11 mouse cellular contexts compared by ENCODE assay signal in the genomic region with DNA sequence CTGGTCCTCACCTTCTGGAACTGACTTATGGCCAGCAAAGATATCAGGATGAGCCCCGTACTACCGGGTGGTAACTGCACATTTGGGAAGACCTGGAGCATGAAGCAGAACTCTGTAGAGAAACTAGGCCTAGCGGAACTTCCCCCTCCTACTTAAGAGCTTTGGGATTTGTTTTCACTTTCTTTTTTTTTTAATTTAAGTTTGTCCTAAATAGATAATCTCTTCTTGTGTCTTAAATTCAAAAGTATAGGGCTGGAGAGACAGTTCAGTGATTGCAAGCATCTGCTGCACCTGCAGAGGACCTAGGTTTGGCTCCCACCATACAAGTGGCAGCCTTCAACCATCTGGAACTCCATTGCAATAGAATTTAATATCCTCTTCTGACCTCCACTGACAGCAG. TPM values are rescaled to one million over a fixed set of nuclear protein-coding genes. Genes with fewer than 3 reads are reported as not detected.
A peak's percentile ranks its signal among the peaks of the same experiment; 100 is the strongest.
DNase-seq lines count a peak whose midpoint lies in the region; ATAC-seq lines count a peak whose summit lies in the region.
"Had no signal": no experiment of that assay in that cellular context is flagged by ENCODE, and none has a peak within 500 bp of the region (broad histone marks: within the 10 kb centered on the region; RNA-seq: fewer than 3 reads in every experiment).

Gene Mecom (minus strand): TSS at position 101 of the 400 bp plus-strand sequence.

- DNase-seq in forebrain, embryonic 10.5 days (ENCODE audit: extremely low spot score, low spot score): no peak
- no peak for DNase-seq in midbrain, embryonic 11.5 days (ENCODE audit: low spot score, missing footprints)
- no peak for DNase-seq in right cerebral cortex, adult 2 months (ENCODE audit: low spot score in 2 of 2)
- DNase-seq: thymus, postnatal 25 days had no signal

- peaks cover 8% of the 10 kb centered on the region; the same call in 1 of the 2 replicates for H3K4me1 ChIP-seq in forebrain, embryonic 10.5 days
- H3K4me1 ChIP-seq in forebrain, embryonic 15.5 days: no peaks in the 10 kb centered on the region
- no peaks in the 10 kb centered on the region for H3K4me1 ChIP-seq in midbrain, embryonic 11.5 days (ENCODE audit: control insufficient read depth, insufficient read depth, low read length)
- H3K4me1 ChIP-seq in midbrain, embryonic 15.5 days: no peaks in the 10 kb centered on the region
- peaks cover 4% of the 10 kb centered on the region; the same call in 1 of the 2 replicates for H3K4me1 ChIP-seq in neural tube, embryonic 15.5 days

- no peak within 1 kb of the TSS for H3K4me3 ChIP-seq in forebrain, embryonic 10.5 days
- H3K4me3 ChIP-seq in forebrain, embryonic 15.5 days: no peak within 1 kb of the TSS
- no peak within 1 kb of the TSS for H3K4me3 ChIP-seq in midbrain, embryonic 11.5 days (ENCODE audit: low read depth, low read length)
- no peak within 1 kb of the TSS for H3K4me3 ChIP-seq in midbrain, embryonic 15.5 days
- no peak within 1 kb of the TSS for H3K4me3 ChIP-seq in neural tube, embryonic 15.5 days (replicated peaks)
- H3K4me3 ChIP-seq: hindbrain, embryonic 15.5 days had no signal

- H3K36me3 ChIP-seq in forebrain, embryonic 10.5 days (replicated peaks): no peaks in the 10 kb centered on the region
- H3K36me3 ChIP-seq in forebrain, embryonic 15.5 days: no peaks in the 10 kb centered on the region
- no peaks in the 10 kb centered on the region for H3K36me3 ChIP-seq in midbrain, embryonic 11.5 days (ENCODE audit: control insufficient read depth, insufficient read depth, low read length)
- H3K36me3 ChIP-seq in midbrain, embryonic 15.5 days (replicated peaks): no peaks in the 10 kb centered on the region
- H3K36me3 ChIP-seq in neural tube, embryonic 15.5 days: no peaks in the 10 kb centered on the region
- H3K36me3 ChIP-seq: hindbrain, embryonic 15.5 days had no signal

- ATAC-seq in forebrain, embryonic 15.5 days (replicated peaks): no peak
- no peak for ATAC-seq in midbrain, embryonic 11.5 days (ENCODE audit: low FRiP score)
- ATAC-seq in midbrain, embryonic 15.5 days (replicated peaks): no peak
- no peak for ATAC-seq in hematopoietic stem cell, adult 5-6 weeks (replicated peaks in 1 of 2; ENCODE audit: insufficient read depth in 1 of 2, low FRiP score in 2 of 2, low TSS enrichment in 1 of 2, low read depth in 1 of 2, poor library complexity in 2 of 2, severe bottlenecking in 2 of 2)
- ATAC-seq in neural tube, embryonic 15.5 days (ENCODE audit: low FRiP score): no peak
- ATAC-seq in activated CD4-positive, CD25-positive, alpha-beta regulatory T cell, adult 4 months: no peak

- H3K9me3 ChIP-seq in forebrain, embryonic 10.5 days: no peaks in the 10 kb centered on the region
- H3K9me3 ChIP-seq in forebrain, embryonic 15.5 days: no peaks in the 10 kb centered on the region
- no peaks in the 10 kb centered on the region for H3K9me3 ChIP-seq in midbrain, embryonic 11.5 days (ENCODE audit: control insufficient read depth, low read length)
- no peaks in the 10 kb centered on the region for H3K9me3 ChIP-seq in midbrain, embryonic 15.5 days
- no peaks in the 10 kb centered on the region for H3K9me3 ChIP-seq in neural tube, embryonic 15.5 days (replicated peaks)
- H3K9me3 ChIP-seq: hindbrain, embryonic 15.5 days had no signal

- H3K4me2 ChIP-seq in forebrain, embryonic 15.5 days (replicated peaks): no peak within 1 kb of the TSS
- H3K4me2 ChIP-seq in midbrain, embryonic 11.5 days: no peak within 1 kb of the TSS
- no peak within 1 kb of the TSS for H3K4me2 ChIP-seq in midbrain, embryonic 15.5 days
- peak within 1 kb of the TSS; percentile 9; the same call in 1 of the 2 replicates for H3K4me2 ChIP-seq in neural tube, embryonic 15.5 days
- H3K4me2 ChIP-seq: hindbrain, embryonic 15.5 days had no signal

- whole genome bisulfite sequencing in forebrain, embryonic 10.5 days: 90% methylated on average over 3 of the region's 3 CpGs
- 93% methylated on average over 3 of the region's 3 CpGs for WGBS in forebrain, embryonic 15.5 days
- WGBS in midbrain, embryonic 11.5 days: 84% methylated on average over 3 of the region's 3 CpGs
- 79% methylated on average over 3 of the region's 3 CpGs for WGBS in midbrain, embryonic 15.5 days
- WGBS in neural tube, embryonic 15.5 days: 83% methylated on average over 3 of the region's 3 CpGs

- no peak within 1 kb of the TSS for H3K27ac ChIP-seq in forebrain, embryonic 10.5 days
- no peak within 1 kb of the TSS for H3K27ac ChIP-seq in forebrain, embryonic 15.5 days (replicated peaks)
- no peak within 1 kb of the TSS for H3K27ac ChIP-seq in midbrain, embryonic 11.5 days (ENCODE audit: low read depth, low read length)
- H3K27ac ChIP-seq in midbrain, embryonic 15.5 days: no peak within 1 kb of the TSS
- H3K27ac ChIP-seq in neural tube, embryonic 15.5 days (replicated peaks): no peak within 1 kb of the TSS
- H3K27ac ChIP-seq: liver, embryonic 14.5 days had no signal

- H3K9ac ChIP-seq in forebrain, embryonic 15.5 days (replicated peaks): no peak within 1 kb of the TSS
- no peak within 1 kb of the TSS for H3K9ac ChIP-seq in midbrain, embryonic 11.5 days (ENCODE audit: low read length)
- H3K9ac ChIP-seq in midbrain, embryonic 15.5 days: no peak within 1 kb of the TSS
- no peak within 1 kb of the TSS for H3K9ac ChIP-seq in neural tube, embryonic 15.5 days (replicated peaks)
- H3K9ac ChIP-seq: hindbrain, embryonic 15.5 days; liver, embryonic 14.5 days had no signal

- no peaks in the 10 kb centered on the region for H3K27me3 ChIP-seq in forebrain, embryonic 10.5 days (ENCODE audit: poor library complexity, severe bottlenecking)
- no peaks in the 10 kb centered on the region for H3K27me3 ChIP-seq in forebrain, embryonic 15.5 days
- H3K27me3 ChIP-seq in midbrain, embryonic 11.5 days (ENCODE audit: control insufficient read depth, insufficient read depth, low read length): no peaks in the 10 kb centered on the region
- no peaks in the 10 kb centered on the region for H3K27me3 ChIP-seq in midbrain, embryonic 15.5 days (replicated peaks)
- no peaks in the 10 kb centered on the region for H3K27me3 ChIP-seq in neural tube, embryonic 15.5 days (replicated peaks)
- H3K27me3 ChIP-seq: hindbrain, embryonic 15.5 days had no signal

RNA-seq across cellular contexts. Expression of gene Mecom, which starts in this region (rescaled TPM):
- polyA plus RNA-seq in forebrain, embryonic 10.5 days (2016; fragmentation: Nextera tagmentation; extraction: Ambion mirVana): 26.7 and 26.9 TPM in 2 replicates
- polyA plus RNA-seq in forebrain, embryonic 15.5 days (2015; fragmentation: Nextera tagmentation; extraction: Ambion mirVana): 2.2 and 2.4 TPM in 2 replicates
- polyA plus RNA-seq in midbrain, embryonic 11.5 days (2014; fragmentation: Nextera tagmentation; extraction: Ambion mirVana): 32.7 and 37.1 TPM in 2 replicates
- polyA plus RNA-seq in midbrain, embryonic 15.5 days (2015; fragmentation: Nextera tagmentation; extraction: Ambion mirVana): 4.4 and 5.2 TPM in 2 replicates
- 82.2 and 104 TPM in 2 replicates for total RNA-seq in hematopoietic stem cell, adult 5-6 weeks (2017)
- 5.2 and 5.5 TPM in 2 replicates for polyA plus RNA-seq in neural tube, embryonic 15.5 days (2015; fragmentation: Nextera tagmentation; extraction: Ambion mirVana)
- polyA plus RNA-seq in activated CD4-positive, CD25-positive, alpha-beta regulatory T cell, adult 4 months (2017; shearing (Covaris generic)): not detected
